Mouse (Mus musculus) 416B (cell line): ENCODE results near the gene Retreg1.

Source experiments
- DNase-seq: peaks from one replicate; pipeline ENCODE4 v3.0.0; 2011; ENCODE audit warnings: low read depth

The Retreg1 gene

DNA sequence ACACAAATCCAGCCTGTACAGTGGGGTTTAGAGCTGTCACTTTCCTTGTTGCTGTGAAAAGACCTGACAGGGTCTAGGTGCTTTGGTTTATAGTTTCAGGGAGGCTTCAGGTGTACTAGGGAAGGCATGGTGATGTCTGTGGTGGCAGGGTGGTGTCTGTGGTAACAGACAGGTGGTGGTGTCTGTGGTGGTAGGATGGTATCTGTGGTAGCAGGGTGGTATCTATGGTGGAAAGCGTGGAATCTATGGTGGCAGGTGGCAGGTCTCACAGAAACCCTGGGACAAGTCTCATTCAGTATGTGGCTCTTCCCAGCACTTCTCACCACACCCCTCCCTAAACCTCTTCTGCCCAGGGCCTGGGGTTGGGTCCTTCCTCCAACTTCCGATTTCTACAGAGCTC, 8.7 kb upstream of the Retreg1 start:
- no peak for DNase-seq

GRCm38 (mm10) chr15:25834920-25835674, 7.9 kb upstream of the Retreg1 start:
- DNase-seq = peak; percentile 27

- DNase-seq = peak; percentile 28
These were observed 406 bp upstream of the Retreg1 start for GRCm38 (mm10) chr15:25842462-25843085.

GRCm38 (mm10) chr15:25844013-25844570, 1.1 kb downstream of the Retreg1 start:
- no peak for DNase-seq

GRCm38 (mm10) chr15:25844771-25845170, 1.8 kb downstream of the Retreg1 start:
- no peak for DNase-seq

DNA sequence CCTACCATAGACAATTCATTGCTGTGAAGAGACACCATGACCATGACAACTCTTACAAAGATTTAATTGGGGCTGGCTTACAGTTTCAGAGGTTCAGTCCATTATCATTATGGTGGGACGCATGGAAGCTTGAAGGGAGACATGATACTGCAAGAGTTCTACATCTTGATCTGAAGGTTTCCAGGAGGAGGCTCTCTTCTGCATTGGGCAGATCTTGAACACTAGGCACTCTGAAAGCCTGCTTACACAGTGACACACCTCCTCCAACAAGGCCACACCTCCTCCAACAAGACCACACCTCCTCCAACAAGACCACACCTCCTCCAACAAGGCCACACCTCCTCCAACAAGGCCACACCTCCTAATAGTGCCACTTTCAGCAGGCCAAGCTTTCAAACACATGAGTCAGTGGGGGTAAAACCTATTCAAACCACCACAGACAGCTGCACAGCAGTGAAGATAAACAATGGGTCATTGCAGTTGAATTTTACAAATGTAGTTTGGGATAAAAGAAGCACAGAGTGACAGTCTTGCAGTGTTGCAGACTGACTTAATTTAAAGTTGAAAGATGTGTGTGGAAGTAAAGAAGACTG, 4.7 kb downstream of the Retreg1 start:
- no peak for DNase-seq

- DNase-seq = no peak
These were observed 7.6 kb downstream of the Retreg1 start for GRCm38 (mm10) chr15:25850552-25850951.

DNA sequence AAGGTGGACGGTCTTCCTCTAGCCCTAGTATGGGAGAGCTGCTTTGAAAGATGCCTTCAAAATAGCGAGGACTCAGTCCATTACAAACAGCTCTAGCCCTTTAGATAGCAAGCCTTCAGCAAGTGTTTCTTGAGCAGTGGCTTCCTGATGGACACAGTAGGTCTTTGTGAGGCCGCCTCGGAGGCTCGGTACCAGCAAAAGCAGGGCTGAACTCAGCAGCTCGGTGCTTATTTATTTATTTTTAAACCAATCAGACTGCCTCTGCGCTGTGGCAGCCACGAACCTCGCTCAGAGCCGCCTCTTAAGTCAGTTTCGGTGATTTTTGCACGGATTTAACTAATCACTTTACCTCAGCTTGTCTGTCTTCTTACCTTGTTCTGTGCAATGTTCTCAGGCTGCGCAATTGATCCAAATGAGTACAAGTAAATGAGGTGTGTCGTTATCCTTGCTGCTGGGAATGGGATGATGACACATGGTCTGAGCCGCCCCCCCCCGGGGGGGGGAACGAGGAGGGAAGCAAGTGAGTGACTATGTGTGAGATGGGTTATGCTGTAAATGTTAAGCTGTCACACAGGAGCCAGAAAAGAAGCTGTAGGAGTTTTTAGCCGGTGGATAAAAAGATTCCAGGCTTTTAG, 11.4 kb downstream of the Retreg1 start:
- DNase-seq = no peak

DNA sequence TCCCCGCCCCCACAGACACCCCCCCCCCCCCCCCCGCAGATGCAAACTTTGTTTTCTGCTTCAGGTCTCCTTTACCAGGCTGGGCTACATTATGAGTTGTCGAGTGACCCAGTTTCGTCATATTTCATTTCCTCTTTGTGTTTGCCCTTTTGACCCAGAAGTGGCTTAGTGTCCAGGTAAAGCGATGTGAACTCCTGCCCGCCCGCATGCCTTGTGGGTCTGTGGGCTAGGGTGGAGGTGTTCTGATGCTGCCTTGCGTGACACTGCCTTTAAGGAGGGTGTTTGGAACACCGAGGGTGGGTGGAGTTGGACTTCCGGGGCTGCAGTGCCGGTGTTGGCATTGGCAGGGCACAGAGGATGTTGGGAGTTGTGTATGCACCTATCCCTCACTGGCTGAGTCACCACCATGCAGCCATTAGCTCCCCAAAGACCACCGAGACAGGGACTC, 15.7 kb downstream of the Retreg1 start:
- DNase-seq = no peak

- DNase-seq = peak; percentile 22
These were observed 16.5 kb downstream of the Retreg1 start for GRCm38 (mm10) chr15:25859469-25859868.

DNA sequence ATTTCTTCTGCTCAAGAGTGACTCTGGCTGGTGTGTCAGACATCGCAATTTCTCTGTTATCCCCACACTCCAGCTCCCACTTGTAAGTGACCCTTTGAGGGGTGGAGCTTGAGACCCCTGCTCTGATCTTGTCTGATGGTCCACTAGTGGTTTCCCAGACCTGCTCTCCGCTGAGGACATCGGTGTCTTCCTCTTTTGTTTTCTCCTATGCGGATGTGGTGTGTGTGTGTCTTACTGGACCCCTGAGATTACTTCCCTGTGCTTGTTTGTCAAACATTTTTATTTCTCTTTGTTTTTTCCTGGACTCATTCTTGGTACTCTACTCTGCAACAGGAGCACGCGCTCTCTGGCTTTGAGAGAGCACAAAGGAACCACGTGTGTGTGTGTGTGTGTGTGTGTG, 18.9 kb downstream of the Retreg1 start:
- no peak for DNase-seq

- DNase-seq = no peak
These were observed 22.6 kb downstream of the Retreg1 start for GRCm38 (mm10) chr15:25865605-25866004.

DNA sequence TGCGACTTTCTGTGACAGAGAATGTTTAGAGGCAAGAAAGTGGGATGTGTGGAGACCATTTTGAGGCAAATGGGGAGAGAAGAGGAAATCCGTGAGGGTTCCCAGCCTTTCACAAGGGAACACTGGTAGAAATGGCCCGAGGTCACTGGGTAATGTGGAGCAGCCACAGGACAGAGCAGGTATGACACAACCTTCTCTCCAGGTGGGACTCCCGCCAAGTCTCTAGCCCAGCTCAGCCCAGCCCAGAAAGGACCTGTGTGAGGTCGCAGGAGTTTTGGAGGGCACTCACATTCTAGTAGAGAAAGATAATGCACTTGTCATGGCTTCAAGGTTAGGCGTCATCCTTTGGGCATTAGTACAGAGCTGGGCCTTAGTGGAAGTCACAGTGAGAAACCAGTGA, 23.1 kb downstream of the Retreg1 start:
- no peak for DNase-seq

DNA sequence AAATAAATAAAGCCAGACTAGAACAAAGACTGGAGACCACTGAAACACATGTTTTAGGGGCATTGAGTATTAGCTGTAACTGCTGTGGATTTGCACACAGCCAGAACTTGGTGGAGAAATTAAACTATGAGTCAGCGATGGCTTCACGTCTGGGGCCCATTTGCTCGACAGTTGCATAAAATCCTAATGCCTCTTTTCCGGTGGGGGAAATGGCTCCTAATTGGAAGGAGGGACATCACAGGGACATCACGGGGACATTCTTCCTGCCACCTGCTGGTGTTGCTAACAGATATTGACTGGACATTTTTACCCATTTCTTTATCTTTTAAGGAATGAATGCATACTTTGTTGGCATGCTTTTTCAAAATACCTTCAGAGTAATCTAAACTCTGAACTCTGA, 26.1 kb downstream of the Retreg1 start:
- no peak for DNase-seq

- DNase-seq = peak; percentile 32
These were observed 28.5 kb downstream of the Retreg1 start for GRCm38 (mm10) chr15:25871470-25871869.

DNA sequence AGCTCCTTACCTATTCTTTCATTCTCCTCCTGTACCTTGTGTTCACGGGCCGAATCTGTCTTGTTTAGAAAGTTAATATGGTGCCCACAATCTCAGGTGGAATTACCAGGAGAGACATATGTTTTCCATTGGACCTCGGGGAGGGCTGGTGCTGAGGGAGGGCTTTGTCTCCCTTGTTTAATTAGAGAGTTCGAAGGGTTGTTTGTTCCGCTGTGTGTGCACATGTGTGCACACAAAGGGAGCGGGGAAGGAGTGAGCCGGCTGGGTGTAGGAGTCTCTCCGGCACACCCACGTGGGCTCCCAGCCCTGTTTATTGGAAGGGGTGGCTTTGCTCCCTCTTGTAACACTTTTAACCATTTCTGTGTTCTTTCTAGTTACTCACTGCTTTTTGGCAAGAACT, 29.1 kb downstream of the Retreg1 start:
- DNase-seq = no peak

DNA sequence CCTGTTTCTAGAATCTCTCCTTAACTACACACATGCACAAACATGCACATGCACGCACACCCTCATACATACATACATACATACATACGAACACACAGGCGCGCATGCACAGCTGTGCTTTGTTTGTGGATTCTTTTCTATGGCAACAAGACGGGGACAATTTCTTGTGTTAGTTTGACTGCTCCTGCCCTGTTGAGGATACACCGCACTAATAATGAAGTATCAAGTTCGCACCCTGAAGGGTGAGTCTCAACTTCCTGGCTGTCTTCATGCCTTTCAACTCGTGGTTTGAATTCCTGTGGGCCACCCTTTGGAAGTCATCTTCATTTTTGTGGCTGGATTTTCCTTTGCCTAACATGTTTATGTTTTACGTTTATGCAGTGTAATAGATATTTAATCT, 29.7 kb downstream of the Retreg1 start:
- no peak for DNase-seq

- DNase-seq = no peak
These were observed 30.6 kb downstream of the Retreg1 start for GRCm38 (mm10) chr15:25873536-25873935.

DNA sequence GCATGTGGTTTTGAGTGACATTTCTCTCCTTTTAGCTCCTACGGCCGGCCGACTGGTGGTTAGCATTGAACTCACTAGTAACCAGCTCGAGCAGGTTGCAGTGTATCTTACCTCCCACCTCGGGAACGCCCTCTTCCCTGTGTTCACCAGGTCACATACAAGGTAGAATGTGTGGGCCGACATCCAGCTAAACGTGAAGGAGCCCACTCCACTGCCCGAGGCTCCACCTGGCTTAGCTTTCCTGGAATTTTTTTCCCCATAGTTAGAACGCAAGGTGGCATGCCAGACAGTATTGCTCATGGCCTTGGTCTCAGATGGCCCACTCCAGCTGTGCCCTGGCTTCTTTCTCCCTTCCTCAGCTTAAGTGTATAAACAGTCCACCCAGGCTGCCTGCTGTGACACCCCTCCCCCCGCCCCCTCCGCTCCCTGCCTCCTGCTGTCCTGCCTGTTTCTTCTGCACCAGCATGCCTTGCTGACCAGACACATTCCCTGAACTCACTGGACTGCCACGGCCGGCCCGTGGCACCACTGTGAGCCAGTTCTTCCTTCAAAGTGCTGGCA, 33.7 kb downstream of the Retreg1 start:
- DNase-seq = no peak

DNA sequence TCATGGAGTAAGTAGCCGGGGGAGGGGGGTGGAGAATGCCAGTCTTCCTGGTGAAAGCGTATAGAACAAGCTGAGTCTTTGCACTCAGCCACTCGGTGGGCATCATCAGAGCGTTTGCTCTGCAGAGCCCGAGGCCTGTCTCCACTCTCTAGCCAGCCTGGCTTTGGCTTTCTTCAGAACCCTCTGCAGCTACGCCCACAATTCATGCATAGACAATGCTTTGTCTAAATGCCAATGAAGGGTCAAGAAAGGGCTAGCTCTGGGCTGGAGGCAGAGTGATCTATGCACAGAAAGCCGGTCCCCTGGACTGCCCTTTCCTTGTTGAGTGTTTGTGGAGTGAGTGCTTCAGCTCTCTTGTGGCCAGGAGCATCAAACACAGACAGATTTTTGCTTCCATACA, 34.8 kb downstream of the Retreg1 start:
- no peak for DNase-seq

GRCm38 (mm10) chr15:25879229-25879628, 36.2 kb downstream of the Retreg1 start:
- no peak for DNase-seq

DNA sequence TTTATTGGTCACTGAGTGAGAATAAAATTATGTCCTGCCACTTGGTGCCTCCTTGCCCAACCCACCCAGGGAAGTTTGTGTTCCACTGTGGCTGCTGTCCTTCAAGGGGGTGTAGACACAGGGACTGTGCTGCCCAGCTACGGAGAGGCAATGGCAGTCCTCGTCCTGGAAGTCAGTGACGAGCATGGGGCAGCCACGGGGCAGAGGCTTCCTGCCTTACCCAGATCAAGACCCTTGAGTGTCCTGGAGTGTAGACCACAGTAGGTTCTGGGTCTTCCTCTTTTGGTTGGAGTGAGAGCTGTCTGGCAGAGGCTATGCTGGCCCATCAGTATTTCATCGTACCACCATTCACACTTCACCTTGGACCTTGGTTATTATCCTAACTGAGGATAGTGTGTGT, 37.2 kb downstream of the Retreg1 start:
- DNase-seq = no peak
